Mouse (Mus musculus): ENCODE data around the gene Zmym1. TPM values are rescaled to one million over a fixed set of nuclear protein-coding genes. Genes with fewer than 3 reads are reported as not detected.
"Not testable (repeated sequence)": the region's sequence is repeated elsewhere in the genome, so short reads cannot be mapped to it uniquely, and the experiment has no call there.

The Zmym1 gene
- total and polyA plus RNA-seq, 3 experiments, result 13.2 to 17.6 TPM; not detected in 1

DNA sequence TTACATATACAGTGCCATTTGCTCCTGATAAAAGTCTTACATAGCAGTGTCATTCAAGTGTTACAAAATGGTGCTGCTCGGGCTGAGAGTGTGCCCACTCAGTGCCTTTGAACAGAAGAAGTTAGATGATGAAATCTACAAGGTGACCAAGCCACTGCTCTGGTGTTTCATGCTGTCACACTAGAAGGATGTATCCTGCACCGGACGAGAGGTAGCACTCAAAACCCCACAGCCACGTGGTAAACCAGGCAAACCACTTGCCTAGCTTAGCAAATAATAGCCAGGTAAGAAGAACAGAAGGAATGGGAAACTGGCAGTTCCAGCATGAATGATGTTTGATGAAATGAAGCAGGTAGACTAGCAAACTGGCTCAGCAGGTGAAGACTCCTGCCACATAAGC lies 49.6 kb upstream of the Zmym1 start:
- H3K9me3 ChIP-seq (replicated peaks; ENCODE audit: insufficient read depth, low read length), result no peaks in the 10 kb centered on the region
- H3K27me3 ChIP-seq (ENCODE audit: control insufficient read depth in 1 of 2, insufficient read depth in 2 of 2, low read length in 2 of 2), result no peaks in the 10 kb centered on the region; a peak in 2 of 4 replicates
- H3K27ac ChIP-seq (ENCODE audit: control insufficient read depth, low read depth, low read length), result no peak overlapping the region
- H3K9ac ChIP-seq (ENCODE audit: control insufficient read depth, low read depth, low read length, poor library complexity, severe bottlenecking), result no peak overlapping the region
- TF ChIP-seq MAFK (IDR thresholded peaks at IDR 0.05; ENCODE audit: borderline replicate concordance, low read depth, low read length), result no peak
- TF ChIP-seq MAZ (IDR thresholded peaks at IDR 0.05; ENCODE audit: low read depth, low read length), result no peak
- TF ChIP-seq USF2 (IDR thresholded peaks at IDR 0.05; ENCODE audit: borderline replicate concordance in 1 of 2, insufficient read depth in 1 of 2, low read depth in 1 of 2, low read length in 2 of 2), result no peak
- DNase-seq (ENCODE audit: low read depth, low spot score), result no peak
- H3K79me2 ChIP-seq (ENCODE audit: control insufficient read depth, insufficient read depth, low read length, poor library complexity), result no peaks in the 10 kb centered on the region
- H3K4me3 ChIP-seq (ENCODE audit: control insufficient read depth in 1 of 2, insufficient read depth in 1 of 2, low read depth in 2 of 2, low read length in 2 of 2), result no peak overlapping the region
- no peaks in the 10 kb centered on the region for H3K36me3 ChIP-seq (ENCODE audit: control insufficient read depth in 1 of 2, insufficient read depth in 2 of 2, low read length in 2 of 2)
- H3K4me1 ChIP-seq (ENCODE audit: control insufficient read depth in 1 of 2, insufficient read depth in 2 of 2, low read length in 2 of 2), result no peaks in the 10 kb centered on the region

DNA sequence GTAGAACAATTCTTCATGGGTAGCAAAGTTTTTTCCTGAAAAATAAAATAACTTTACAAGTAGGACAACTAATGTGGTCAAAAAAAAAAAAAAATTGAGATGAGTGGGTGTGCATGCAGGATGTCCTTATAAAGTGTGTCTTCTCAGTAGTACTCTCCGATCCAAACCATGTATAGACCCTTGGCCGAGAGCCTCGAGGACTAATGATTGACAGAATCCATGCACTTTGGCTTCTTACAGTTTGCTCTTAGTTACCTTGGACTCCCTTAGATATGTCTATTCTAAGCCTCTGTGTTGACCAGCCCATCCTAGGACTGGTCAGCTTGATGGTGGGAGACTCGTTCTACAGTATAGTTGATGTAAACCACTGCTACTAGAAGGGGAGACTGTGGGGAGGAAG lies 46.6 kb upstream of the Zmym1 start:
- Histone ChIP-seq H3K4me1 (ENCODE audit: control insufficient read depth in 1 of 2, insufficient read depth in 2 of 2, low read length in 2 of 2) (no peaks in the 10 kb centered on the region), H3K79me2 (ENCODE audit: control insufficient read depth, insufficient read depth, low read length, poor library complexity) (no peaks in the 10 kb centered on the region), H3K4me3 (ENCODE audit: control insufficient read depth in 1 of 2, insufficient read depth in 1 of 2, low read depth in 2 of 2, low read length in 2 of 2) (no peak overlapping the region), H3K36me3 (ENCODE audit: control insufficient read depth in 1 of 2, insufficient read depth in 2 of 2, low read length in 2 of 2) (no peaks in the 10 kb centered on the region), H3K9ac (ENCODE audit: control insufficient read depth, low read depth, low read length, poor library complexity, severe bottlenecking) (no peak overlapping the region), H3K27ac (ENCODE audit: control insufficient read depth, low read depth, low read length) (no peak overlapping the region), H3K27me3 (ENCODE audit: control insufficient read depth in 1 of 2, insufficient read depth in 2 of 2, low read length in 2 of 2) (no peaks in the 10 kb centered on the region; a peak in 3 of 4 replicates), H3K9me3 (replicated peaks; ENCODE audit: insufficient read depth, low read length) (no peaks in the 10 kb centered on the region)
- no peak for DNase-seq (ENCODE audit: low read depth, low spot score)
- TF ChIP-seq MYB (IDR thresholded peaks at IDR 0.05; ENCODE audit: low read depth, low read length) (no peak), USF2 (IDR thresholded peaks at IDR 0.05; ENCODE audit: borderline replicate concordance in 1 of 2, insufficient read depth in 1 of 2, low read depth in 1 of 2, low read length in 2 of 2) (no peak), BHLHE40 (IDR thresholded peaks at IDR 0.05; ENCODE audit: borderline replicate concordance, low read depth, low read length) (no peak)

DNA sequence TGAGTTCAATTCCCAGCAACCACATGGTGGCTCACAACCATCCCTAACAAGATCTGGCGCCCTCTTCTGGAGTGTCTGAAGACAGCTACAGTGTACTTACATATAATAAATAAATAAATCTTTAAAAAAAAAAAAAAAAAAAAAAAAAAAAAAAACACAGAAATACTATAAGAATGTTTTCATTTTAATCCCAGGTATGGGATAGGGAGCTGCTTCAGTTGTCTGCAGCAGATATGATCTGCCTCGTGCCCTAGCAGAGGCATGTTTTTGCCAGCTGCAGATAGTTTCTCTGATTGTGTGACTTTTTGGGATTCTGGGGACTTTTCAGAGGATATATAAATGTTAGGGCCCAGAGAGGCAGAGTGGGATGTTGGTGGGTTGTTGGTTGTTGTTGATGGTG lies 38.6 kb upstream of the Zmym1 start:
- not testable (repeated sequence) for H3K9me3 ChIP-seq (replicated peaks; ENCODE audit: insufficient read depth, low read length); H3K4me1 ChIP-seq (ENCODE audit: control insufficient read depth in 1 of 2, insufficient read depth in 2 of 2, low read length in 2 of 2); DNase-seq (ENCODE audit: low read depth, low spot score); H3K79me2 ChIP-seq (ENCODE audit: control insufficient read depth, insufficient read depth, low read length, poor library complexity); H3K27me3 ChIP-seq (ENCODE audit: control insufficient read depth in 1 of 2, insufficient read depth in 2 of 2, low read length in 2 of 2); H3K27ac ChIP-seq (ENCODE audit: control insufficient read depth, low read depth, low read length); H3K9ac ChIP-seq (ENCODE audit: control insufficient read depth, low read depth, low read length, poor library complexity, severe bottlenecking); H3K36me3 ChIP-seq (ENCODE audit: control insufficient read depth in 1 of 2, insufficient read depth in 2 of 2, low read length in 2 of 2); H3K4me3 ChIP-seq (ENCODE audit: control insufficient read depth in 1 of 2, insufficient read depth in 1 of 2, low read depth in 2 of 2, low read length in 2 of 2)

DNA sequence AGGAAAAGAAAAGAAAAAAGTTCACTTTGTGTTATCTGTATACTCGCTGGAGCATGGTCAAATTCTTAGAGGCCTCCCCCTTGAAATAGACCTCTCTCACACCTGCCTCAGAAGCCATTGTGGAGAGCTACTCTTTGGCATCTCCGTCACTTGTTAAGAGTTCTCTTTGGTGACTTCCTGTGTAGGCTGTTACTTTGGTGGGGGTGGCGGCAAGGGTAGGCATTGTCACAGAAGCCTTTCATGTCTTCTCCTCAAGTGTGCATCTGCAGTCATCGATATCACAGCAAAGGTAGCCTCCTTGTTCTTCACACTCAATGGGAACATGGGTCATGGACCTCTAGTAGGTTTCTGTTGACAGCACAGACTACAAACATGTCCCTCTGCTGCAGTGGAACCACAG lies 34.1 kb upstream of the Zmym1 start:
- Histone ChIP-seq H3K36me3 (ENCODE audit: control insufficient read depth in 1 of 2, insufficient read depth in 2 of 2, low read length in 2 of 2) (no peaks in the 10 kb centered on the region), H3K9ac (ENCODE audit: control insufficient read depth, low read depth, low read length, poor library complexity, severe bottlenecking) (no peak overlapping the region), H3K27me3 (ENCODE audit: control insufficient read depth in 1 of 2, insufficient read depth in 2 of 2, low read length in 2 of 2) (no peaks in the 10 kb centered on the region), H3K4me3 (ENCODE audit: control insufficient read depth in 1 of 2, insufficient read depth in 1 of 2, low read depth in 2 of 2, low read length in 2 of 2) (no peak overlapping the region), H3K27ac (ENCODE audit: control insufficient read depth, low read depth, low read length) (no peak overlapping the region), H3K4me1 (ENCODE audit: control insufficient read depth in 1 of 2, insufficient read depth in 2 of 2, low read length in 2 of 2) (no peaks in the 10 kb centered on the region), H3K9me3 (replicated peaks; ENCODE audit: insufficient read depth, low read length) (no peaks in the 10 kb centered on the region), H3K79me2 (ENCODE audit: control insufficient read depth, insufficient read depth, low read length, poor library complexity) (no peaks in the 10 kb centered on the region)
- DNase-seq (ENCODE audit: low read depth, low spot score), result no peak
- TF ChIP-seq KAT2A (conservative IDR thresholded peaks at IDR 0.05; ENCODE audit: low read depth, low read length) (no peak), RAD21 (IDR thresholded peaks at IDR 0.05; ENCODE audit: low read depth, low read length) (no peak), NELFE (IDR thresholded peaks at IDR 0.05; ENCODE audit: low read depth, low read length) (no peak), USF1 (IDR thresholded peaks at IDR 0.05; ENCODE audit: low read depth, low read length) (no peak), POLR2AphosphoS2 (IDR thresholded peaks at IDR 0.05; ENCODE audit: low read length) (no peak), SMC3 (IDR thresholded peaks at IDR 0.05; ENCODE audit: low read depth, low read length) (no peak), JUND (IDR thresholded peaks at IDR 0.05; ENCODE audit: low read depth, low read length) (no peak), E2F4 (IDR thresholded peaks at IDR 0.05; ENCODE audit: borderline replicate concordance, low read depth, low read length) (no peak), NRF1 (IDR thresholded peaks at IDR 0.05; ENCODE audit: insufficient read depth, low read depth, low read length, poor library complexity, severe bottlenecking) (no peak), UBTF (IDR thresholded peaks at IDR 0.05; ENCODE audit: borderline replicate concordance, insufficient read depth, low read depth, low read length) (no peak), MAX (IDR thresholded peaks at IDR 0.05; ENCODE audit: low read length) (no peak), CHD1 (IDR thresholded peaks at IDR 0.05; ENCODE audit: low read depth, low read length) (no peak), MEF2A (IDR thresholded peaks at IDR 0.05; ENCODE audit: extremely low read depth, insufficient replicate concordance, low read depth, low read length, poor library complexity, severe bottlenecking) (no peak), MXI1 (IDR thresholded peaks at IDR 0.05; ENCODE audit: low read depth, low read length) (no peak), MYB (IDR thresholded peaks at IDR 0.05; ENCODE audit: low read depth, low read length) (no peak), POLR2AphosphoS5 (IDR thresholded peaks at IDR 0.05; ENCODE audit: borderline replicate concordance, low read depth, low read length) (no peak)

All from MEL (cell line).